Mouse (Mus musculus) E14TG2a.4 (cell line): ENCODE measurements around the gene Pacs2.
A peak's percentile ranks its signal among the peaks of the same experiment; 100 is the strongest.

Source experiments
- H3K27me3 ChIP-seq: 2 replicates; pipeline ENCODE4 v1.6.1; 2014; ENCODE audit warnings: low read length, control low read depth; ENCODE audit not compliant: insufficient read depth
- H3K36me3 ChIP-seq: 2 replicates; pipeline ENCODE4 v1.6.1; 2014; ENCODE audit warnings: low read length, control low read depth; ENCODE audit not compliant: insufficient read depth
- H3K4me1 ChIP-seq: replicated peaks from 2 replicates; pipeline ENCODE4 v1.6.1; 2014; ENCODE audit warnings: low read depth, low read length, control low read depth
- H3K4me3 ChIP-seq: replicated peaks from 2 replicates; pipeline ENCODE4 v1.5.1; 2014; ENCODE audit warnings: mild to moderate bottlenecking, low read length
- H3K9me3 ChIP-seq: 2 replicates; pipeline ENCODE4 v1.6.1; 2014; ENCODE audit warnings: low read length, control low read depth
- CTCF ChIP-seq: conservative IDR thresholded peaks from 2 replicates; pipeline ENCODE4 v1.5.1; 2014; ENCODE audit warnings: low read length
- NANOG ChIP-seq: IDR thresholded peaks from 2 replicates; pipeline ENCODE4 v1.6.1; 2014; ENCODE audit warnings: borderline replicate concordance, low read length, mixed read lengths
- POU5F1 ChIP-seq: IDR thresholded peaks from 2 replicates; pipeline ENCODE4 v1.6.1; 2014; ENCODE audit warnings: low read length, borderline replicate concordance

Gene Pacs2

GRCm38 (mm10) chr12:113061606-113062005, 47.3 kb downstream of the Pacs2 start:
- Histone ChIP-seq H3K36me3 (peaks cover 95% of the 10 kb centered on the region), H3K4me1 (no peaks in the 10 kb centered on the region), H3K27me3 (no peaks in the 10 kb centered on the region), H3K9me3 (peaks cover 15% of the 10 kb centered on the region; the same call in 1 of the 2 replicates), H3K4me3 (no peak overlapping the region)
- TF ChIP-seq CTCF (no peak), POU5F1 (no peak), NANOG (no peak)

- peaks cover 95% of the 10 kb centered on the region for H3K36me3 ChIP-seq
- peaks cover 15% of the 10 kb centered on the region; the same call in 1 of the 2 replicates for H3K9me3 ChIP-seq
- H3K4me1 ChIP-seq, result no peaks in the 10 kb centered on the region
These were observed 47.9 kb downstream of the Pacs2 start for GRCm38 (mm10) chr12:113062201-113062600.

GRCm38 (mm10) chr12:113063700-113064099, 49.4 kb downstream of the Pacs2 start:
- no peak for TF ChIP-seq NANOG
- TF ChIP-seq POU5F1, result no peak
- TF ChIP-seq CTCF, result no peak
- no peaks in the 10 kb centered on the region for H3K27me3 ChIP-seq
- H3K4me1 ChIP-seq, result no peaks in the 10 kb centered on the region; the same call in 1 of the 2 replicates
- H3K4me3 ChIP-seq, result no peak overlapping the region
- peaks cover 15% of the 10 kb centered on the region; the same call in 1 of the 2 replicates for H3K9me3 ChIP-seq
- H3K36me3 ChIP-seq, result peaks cover 97% of the 10 kb centered on the region

More at GRCm38 (mm10) chr12:113062201-113062600, 47.9 kb downstream of the Pacs2 start:
- Histone ChIP-seq H3K27me3 (no peaks in the 10 kb centered on the region), H3K4me3 (no peak overlapping the region)
- TF ChIP-seq CTCF (no peak), POU5F1 (no peak), NANOG (no peak)

GRCm38 (mm10) chr12:113068002-113068401, 53.7 kb downstream of the Pacs2 start:
- Histone ChIP-seq H3K36me3 (peaks cover 90% of the 10 kb centered on the region), H3K4me1 (peaks cover 6% of the 10 kb centered on the region), H3K9me3 (0 out of 2 replicates have a peak, but pooled peaks cover 6% of the 10 kb centered on the region), H3K27me3 (no peaks in the 10 kb centered on the region), H3K4me3 (no peak overlapping the region)
- TF ChIP-seq CTCF (no peak), NANOG (no peak), POU5F1 (no peak)

- Histone ChIP-seq H3K9me3 (0 out of 2 replicates have a peak, but pooled peaks cover 4% of the 10 kb centered on the region), H3K4me1 (peaks cover 19% of the 10 kb centered on the region), H3K36me3 (peaks cover 76% of the 10 kb centered on the region), H3K27me3 (no peaks in the 10 kb centered on the region), H3K4me3 (no peak overlapping the region)
- TF ChIP-seq POU5F1, result no peak
- no peak for TF ChIP-seq NANOG
- no peak for TF ChIP-seq CTCF
These were observed 55.1 kb downstream of the Pacs2 start for GRCm38 (mm10) chr12:113069389-113069788.

GRCm38 (mm10) chr12:113071321-113071720, 57.0 kb downstream of the Pacs2 start:
- Histone ChIP-seq H3K27me3 (no peaks in the 10 kb centered on the region), H3K9me3 (no peaks in the 10 kb centered on the region), H3K36me3 (peaks cover 58% of the 10 kb centered on the region), H3K4me1 (peaks cover 33% of the 10 kb centered on the region), H3K4me3 (no peak overlapping the region)
- no peak for TF ChIP-seq POU5F1
- no peak for TF ChIP-seq NANOG
- no peak for TF ChIP-seq CTCF

- peaks cover 33% of the 10 kb centered on the region for H3K4me1 ChIP-seq
These were observed 57.5 kb downstream of the Pacs2 start for GRCm38 (mm10) chr12:113071827-113072226.

GRCm38 (mm10) chr12:113073420-113074328, 59.4 kb downstream of the Pacs2 start:
- TF ChIP-seq CTCF (no peak), POU5F1 (no peak), NANOG (no peak)
- no peaks in the 10 kb centered on the region for H3K27me3 ChIP-seq
- no peaks in the 10 kb centered on the region for H3K9me3 ChIP-seq
- peaks cover 36% of the 10 kb centered on the region for H3K36me3 ChIP-seq
- peak overlapping the region; percentile 80 for H3K4me3 ChIP-seq
- H3K4me1 ChIP-seq, result peaks cover 33% of the 10 kb centered on the region

More at GRCm38 (mm10) chr12:113071827-113072226, 57.5 kb downstream of the Pacs2 start:
- peaks cover 53% of the 10 kb centered on the region for H3K36me3 ChIP-seq
- TF ChIP-seq POU5F1 (no peak), NANOG (no peak), CTCF (no peak)
- H3K9me3 ChIP-seq, result no peaks in the 10 kb centered on the region
- no peak overlapping the region for H3K4me3 ChIP-seq
- no peaks in the 10 kb centered on the region for H3K27me3 ChIP-seq
